Mouse (Mus musculus) Muller cell, postnatal 12 days (primary cell): ENCODE measurements at regions not wholly inside any gene's neighbourhood (a gene's known extent, or its start where the extent isn't known, plus 50 kb on each side); places are given as distances from the start of the nearest gene placed in this dataset.

Experiments
- DNase-seq: peaks from one replicate; pipeline ENCODE4 v3.0.0-alpha.2; 2015; ENCODE audit errors: inconsistent ontology term

DNA sequence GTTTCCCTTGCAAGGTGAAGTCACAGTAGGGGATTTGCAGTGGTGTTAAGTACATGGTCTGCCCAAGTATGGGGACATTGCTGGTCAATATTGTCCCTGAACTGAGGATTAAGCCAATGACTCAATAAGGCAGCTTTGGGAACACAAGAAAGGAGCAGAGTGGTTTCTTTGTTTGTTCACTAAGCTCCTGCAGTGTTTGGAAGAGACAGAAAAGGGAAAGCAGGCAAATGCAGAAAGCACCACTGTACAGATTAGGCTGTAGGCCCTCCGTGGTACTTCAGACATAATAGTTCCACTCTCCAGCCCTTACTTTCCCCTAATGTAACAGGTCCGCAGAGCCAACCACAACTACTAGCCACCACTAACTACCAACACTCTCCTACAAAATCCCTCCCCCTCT is 143.5 kb upstream of the Cpeb2 start:
- DNase-seq: no peak

DNA sequence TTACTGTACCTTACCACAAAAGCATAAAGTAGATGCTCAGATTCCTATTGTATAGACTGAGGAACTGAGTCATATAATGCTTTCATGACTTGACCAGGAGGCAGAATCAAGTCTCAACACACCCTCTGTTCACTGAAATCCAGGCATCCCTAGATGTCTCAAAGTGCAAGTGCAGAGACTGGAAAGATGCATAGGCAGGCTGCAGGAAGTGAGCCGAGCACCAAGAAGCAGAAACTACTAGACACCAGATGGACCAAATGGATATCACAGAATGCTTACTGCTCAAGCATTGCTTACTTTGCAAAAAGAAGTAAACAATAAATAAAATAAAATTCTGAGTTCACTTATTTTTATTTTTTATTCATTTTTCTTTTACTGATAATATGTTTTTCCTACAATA is 143.0 kb upstream of the Cpeb2 start:
- DNase-seq: no peak

DNA sequence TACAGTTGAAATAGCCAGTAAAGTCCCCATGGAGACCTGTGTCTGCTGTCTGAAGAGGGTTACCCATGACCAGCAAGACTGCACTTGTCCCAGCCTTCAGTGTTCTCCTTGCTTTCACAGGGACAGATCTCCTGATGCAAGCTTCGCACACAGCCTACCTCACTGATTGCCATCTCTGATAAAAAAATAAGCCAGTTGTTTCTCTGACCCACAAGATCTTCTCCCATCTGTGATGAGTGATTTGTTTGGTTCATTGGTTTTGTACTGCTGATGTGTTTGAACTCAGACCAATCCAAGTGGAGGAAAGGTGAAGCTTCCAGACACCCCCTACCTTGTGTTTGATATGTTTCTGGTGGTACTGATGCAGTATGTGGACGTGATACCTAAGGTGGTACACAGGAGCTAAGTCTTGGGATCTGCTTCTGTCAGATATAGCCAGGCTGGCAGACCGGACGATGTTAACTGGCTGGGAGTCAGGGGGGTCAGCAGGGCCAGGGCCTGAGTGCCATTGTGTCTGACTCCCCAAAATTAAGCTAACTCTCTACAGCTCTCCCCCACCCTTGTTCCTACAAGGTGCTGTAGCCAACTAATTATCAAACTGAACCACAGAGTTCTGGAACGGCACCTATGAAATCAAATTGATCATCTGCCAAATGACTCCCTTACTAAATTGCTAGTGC is 139.2 kb upstream of the Cpeb2 start:
- DNase-seq: no peak

DNA sequence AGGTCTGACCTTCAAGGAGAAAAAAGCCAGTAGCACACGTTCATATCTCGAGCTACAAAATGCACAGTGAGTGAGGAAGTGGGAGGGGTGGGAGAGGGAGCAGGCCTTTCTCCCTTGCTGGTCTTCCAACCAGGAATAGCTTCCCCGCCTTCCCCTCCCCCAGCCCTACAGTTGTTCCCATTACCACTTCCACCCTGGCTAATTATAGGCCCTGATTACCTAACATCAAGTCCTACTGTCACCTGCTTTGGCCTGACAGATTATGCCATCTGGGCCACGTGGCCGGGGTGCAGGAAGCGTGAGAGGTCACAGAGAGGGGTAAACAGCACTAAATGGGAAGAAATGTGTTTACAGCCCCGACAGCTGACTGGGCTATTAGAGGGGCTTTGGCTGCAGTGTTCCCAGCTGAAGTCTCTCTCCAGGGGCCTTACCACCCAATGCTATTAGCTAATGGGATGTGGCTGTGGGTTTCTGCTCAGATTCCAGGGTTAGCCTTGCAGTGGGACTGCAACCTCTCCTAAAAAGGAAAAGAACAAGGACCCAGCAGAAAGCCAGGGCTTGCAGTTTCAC is 138.6 kb upstream of the Cpeb2 start:
- DNase-seq: no peak

DNA sequence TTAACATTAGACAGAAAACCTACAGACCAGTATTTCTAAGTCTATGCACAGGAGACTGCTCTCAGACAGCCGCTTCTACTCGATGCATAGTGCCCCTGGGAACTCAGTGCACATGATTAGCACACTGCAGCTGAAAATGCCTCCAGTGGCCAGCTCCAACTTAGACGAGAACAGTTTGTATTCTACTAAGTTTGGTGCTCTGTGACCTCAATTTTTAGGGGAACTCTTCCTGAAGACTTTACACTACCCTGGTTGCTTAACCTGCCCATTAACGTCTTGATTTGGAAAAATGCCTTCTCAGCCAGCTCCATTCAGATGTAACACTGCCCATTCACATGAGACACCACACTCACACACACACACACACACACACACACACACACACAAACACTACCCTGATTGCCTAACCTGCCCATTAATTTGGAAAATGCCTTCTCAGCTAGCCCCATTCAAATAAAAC is 130.9 kb upstream of the Cpeb2 start:
- DNase-seq: no peak

DNA sequence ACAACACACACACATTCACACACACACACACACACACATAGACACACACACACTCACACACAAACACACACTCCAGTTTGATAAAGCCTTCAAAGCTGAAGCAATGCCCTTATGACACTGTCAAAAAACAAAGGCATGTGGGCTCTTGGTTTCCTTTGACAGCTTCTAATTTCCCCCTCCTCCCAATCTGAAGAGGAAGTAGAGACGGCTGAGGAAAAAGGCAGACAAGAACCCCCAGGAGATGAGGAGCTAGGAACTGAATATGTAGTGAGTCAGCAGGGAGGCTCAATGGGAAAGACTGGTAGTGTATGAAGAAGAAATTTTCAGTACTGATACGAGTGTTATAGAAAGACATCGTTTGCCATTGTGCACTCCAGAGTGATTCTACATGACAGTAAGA is 130.4 kb upstream of the Cpeb2 start:
- no peak for DNase-seq

DNA sequence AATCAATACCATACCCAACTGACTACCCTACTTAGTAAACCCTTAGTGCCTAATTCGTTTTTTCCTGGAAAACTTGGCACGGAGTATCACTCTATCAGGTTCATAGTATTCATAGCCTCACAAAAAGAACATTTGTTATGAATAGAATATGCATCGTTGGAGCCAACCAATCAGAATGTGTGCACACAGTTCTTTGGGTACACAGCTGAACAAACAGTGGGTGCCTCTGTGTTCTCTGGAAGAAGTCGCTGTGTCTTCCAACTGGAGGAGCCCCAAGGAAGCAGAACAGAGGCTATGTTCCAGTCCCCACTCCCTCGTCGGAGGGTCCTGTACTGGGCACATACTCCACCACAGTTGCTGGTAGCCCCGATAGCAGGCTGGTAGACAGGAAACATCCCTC is 129.2 kb upstream of the Cpeb2 start:
- no peak for DNase-seq

DNA sequence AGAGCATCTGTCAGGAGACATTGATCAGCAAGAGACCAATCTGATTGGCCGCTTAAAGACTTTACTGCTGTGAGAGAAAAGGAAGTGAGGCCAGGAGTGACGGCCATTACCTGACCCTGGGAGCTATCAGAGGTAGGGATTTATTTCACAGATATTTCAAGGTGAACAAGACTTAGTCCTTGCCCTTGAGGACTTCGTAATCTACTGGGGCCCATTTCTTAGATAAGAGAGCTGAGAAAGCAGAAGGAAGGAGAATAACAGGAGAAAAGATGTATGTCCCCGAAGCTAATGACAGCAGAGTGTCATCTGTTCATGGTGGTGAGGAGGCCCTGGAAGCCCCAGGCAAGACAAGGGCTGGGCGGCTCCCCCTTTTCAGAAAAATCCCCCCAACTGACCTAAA is 127.4 kb upstream of the Cpeb2 start:
- DNase-seq: no peak

DNA sequence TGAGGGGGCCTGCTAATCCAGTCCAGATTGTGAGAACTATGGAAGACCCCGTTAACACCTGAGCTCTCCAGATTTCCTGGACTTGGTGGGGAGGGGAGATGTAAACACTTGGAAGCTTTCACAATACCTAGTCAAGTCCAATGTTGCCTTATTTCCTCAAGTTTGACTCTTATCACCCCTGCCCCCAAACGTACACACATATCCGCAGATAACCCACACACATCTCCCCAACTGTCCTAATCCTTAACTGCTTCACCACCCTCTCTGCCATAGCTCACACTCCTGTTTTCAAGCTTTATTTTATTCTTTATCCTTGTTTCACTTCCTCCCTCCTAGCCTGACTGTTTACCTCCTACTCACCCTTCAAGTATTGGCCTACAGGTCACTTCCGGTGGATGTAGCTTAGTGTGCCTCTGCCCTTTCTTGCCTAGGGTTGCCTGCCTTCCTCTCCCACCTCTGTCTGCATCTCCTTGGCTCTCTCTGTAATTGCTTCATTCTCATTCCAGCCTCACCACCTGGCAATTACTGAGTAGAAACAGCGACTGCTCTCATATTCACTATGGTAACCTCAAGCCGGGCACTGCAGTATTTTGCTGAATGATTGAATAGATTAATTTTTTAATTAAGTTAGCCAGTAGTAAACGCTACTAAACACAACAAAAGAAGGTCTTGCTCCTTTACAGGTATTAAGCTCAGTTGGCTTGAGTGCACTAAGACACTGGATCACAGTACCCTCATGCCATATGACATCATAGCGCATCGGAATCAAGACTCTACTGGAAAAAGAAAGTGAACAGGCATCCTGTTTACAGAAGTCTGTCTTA is 125.3 kb upstream of the Cpeb2 start:
- DNase-seq: no peak

DNA sequence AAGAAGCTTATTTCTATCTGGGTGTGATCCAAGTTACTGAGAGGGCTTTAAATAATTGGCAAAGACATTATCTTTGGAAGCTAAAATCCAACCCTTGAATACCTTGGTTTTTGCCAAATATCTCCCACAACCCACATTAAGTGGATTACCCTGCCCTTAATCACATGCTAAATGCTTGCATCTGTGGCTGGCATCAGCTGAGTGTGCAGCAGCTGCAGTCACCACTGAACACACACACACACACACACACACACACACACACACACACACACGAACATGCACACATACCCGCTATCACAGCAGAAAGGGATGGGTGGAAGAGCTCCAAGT is 124.7 kb upstream of the Cpeb2 start:
- no peak for DNase-seq

DNA sequence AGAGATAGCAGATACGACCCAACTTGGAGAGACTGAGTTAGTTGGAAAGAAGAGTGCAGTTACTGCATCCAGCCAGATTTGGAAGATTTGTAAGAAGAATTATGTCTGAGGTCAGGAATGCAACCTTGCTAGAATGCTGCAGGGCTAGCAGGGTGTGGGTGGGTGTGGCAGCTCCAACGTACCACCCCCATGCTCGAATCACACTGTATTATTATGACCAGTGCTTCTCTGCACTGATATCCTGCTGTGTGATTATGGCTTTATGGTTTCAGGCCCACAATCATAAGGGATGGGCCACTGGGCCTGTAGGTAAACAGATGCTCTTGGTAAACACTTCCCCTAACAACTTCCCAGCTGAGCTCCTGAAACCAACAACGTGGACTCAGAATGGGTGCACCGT is 122.8 kb upstream of the Cpeb2 start:
- no peak for DNase-seq

DNA sequence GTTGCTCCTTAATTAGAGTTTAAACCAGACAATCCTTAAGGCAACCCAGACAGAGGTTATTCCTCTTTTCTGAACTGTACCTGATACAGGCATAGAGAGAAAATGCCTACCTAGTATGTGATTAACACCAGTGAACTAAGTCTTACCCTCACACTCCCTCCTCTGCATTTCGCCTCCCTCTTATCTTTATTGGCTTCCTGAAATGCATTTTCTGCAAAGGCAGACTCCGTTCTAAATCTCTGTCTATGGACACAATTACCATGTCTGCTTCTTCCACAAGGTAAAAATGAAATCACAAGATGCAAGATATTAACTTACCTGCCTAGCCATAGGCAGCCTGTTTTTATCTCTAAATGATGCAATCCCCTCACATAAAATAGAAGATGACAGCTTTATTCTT is 121.2 kb upstream of the Cpeb2 start:
- no peak for DNase-seq

DNA sequence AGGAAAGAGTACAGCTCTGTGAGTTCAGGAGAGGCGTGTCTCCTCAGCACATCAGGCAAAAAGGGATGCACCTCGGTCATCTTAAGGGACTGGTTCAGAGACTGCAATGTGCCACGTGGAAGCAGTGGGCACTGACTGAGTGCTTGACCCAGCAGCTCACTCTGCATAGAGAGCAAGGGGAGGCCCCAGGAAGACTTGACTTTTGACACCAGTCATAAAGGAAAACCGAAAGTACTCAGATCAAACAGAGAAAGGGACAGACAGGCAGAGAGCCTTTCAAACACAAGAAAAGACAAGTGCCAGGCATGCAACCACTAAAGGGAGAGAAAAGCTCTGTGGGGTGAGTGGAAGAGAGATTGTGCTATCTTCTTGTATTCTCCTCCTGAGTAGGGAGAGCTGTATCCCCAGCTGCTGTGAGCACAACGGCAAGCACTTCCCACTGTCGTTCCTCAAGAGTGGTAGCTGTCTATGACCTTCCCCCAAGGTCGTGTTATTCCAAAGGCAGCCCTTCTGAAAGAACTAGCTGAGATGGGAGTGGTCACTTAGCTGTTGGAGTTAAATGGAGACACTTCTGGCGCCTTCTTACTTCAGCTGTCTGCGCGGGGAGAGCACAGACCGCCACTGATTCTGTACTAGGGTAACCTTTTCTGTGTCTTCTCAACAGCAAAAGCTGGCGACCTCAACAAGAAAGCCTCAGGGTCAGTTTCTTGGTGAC is 119.4 kb upstream of the Cpeb2 start:
- no peak for DNase-seq

DNA sequence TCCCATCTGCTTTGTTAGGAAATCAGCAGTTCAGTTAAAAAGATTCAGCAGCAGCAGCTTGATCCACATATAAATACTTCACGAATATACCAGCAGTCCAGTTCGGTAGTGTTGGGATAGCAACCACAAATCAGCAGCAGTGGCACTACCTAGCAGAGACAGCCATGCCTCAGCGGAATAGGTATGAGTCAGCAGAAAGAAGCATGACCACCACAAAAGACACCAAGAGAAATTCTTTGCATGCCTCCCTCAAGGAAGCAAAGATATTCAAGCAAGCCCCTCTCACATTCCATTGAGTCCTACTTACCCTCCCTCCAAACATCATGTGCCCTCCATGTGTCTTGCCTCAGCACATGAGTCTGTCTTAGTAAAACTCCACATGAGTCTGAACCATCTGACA is 117.5 kb upstream of the Cpeb2 start:
- no peak for DNase-seq

DNA sequence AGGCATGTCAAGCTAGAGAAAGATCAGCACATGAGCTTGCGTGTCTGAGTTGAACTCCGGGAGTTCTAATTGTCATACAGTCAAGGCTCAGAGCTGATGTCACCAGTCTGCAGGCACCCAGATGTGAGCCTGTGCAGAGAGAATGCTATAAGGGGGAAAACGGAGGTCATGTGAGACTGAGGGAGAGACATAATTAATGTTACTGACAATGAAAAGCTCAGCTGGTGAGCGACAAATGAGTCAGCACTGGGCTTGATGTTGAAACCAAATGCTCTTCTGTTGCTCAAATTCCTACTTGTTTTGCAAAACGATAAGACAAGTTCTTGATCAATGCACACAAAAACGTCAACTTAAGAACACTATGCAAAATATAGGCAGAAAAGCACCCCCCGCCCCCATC is 116.1 kb upstream of the Cpeb2 start:
- DNase-seq: peak; percentile 62

DNA sequence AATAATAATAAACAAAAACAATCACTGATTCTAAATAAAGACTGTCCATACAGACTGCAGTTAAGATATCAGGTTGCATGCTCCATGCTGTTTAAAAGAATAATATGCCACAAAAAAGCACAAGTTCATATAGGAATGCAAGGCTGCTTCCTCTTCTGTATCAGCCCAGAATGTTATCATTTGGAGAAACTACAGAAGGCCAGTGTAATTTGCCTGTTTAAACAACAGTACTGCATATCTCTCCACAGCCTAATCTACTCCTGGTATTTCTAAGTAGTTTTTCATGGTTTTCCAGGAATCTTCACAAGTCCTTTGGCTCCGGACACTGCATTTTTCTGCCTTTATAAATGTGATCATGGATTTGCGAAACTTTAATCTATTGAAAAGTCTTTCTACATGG is 111.9 kb upstream of the Cpeb2 start:
- no peak for DNase-seq

DNA sequence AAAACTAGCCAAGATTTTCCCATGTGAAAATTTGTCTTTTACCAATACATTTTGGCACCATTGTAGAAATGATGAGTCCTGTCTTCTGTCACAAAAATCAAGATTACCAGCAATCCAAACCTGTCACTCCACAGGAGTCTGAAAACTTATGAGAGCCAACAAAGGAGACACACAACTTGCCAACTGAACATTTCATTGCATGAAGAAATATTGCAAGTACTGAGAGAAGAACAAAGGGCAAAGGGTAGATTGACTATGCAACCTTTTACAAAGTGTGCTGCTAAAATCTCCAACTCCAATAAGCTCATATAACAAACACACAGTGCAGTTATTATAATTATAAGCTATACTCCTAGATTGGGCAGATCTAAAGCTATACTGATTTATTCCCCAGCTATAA is 108.7 kb upstream of the Cpeb2 start:
- DNase-seq: no peak

DNA sequence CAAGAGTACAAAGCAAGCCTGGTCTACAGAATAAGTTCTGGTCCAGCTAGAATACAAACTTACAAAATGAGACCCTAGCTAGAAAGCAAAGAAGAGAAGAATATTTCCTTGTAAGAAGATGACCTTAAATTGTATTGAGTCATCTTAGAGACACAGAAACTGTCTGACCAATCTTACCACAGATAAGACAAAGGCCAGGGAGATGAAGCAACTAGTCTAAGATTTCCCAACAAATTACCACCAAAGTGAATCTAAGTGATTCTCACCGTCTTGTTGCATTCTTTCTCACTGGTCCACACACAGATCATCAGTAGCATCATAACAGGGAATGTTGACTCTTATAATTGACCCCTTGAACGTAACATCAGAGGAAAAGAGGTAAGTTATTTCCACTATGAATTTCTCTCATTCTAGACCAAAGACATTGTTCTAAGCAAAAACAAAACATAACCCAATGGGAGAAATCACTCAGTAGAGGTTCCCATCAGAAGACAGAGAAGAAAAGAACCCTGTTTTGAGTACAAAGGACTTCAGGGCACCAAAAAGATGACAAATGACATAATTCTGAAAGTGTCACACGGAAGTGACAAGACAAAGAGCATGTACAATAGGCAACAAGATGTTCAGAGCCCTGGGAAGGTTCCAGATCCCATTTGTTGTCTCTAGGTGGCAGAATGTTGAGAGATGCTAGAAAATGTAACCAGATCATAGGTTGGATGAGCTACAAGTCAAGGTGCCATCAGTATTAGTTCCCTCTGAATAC is 107.0 kb upstream of the Cpeb2 start:
- no peak for DNase-seq

DNA sequence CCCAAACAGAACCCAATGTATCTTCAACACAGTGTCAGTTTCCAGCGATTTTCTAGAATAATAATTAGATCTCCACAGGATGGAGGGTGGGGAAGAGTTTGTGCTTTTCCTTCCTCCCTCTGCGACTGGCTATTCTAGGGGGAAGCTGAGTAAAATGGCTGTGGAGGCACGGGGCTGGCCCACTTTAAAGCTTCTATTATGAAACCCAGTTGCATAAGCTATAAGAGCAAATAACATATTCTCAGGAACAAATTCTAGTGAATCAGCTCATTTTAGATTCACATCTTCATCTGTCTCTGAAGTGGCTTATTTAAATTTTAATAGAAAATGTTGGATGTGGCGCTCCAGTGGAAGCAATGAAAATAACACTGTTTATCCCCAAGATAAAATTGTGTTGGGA is 102.6 kb upstream of the Cpeb2 start:
- DNase-seq: no peak

DNA sequence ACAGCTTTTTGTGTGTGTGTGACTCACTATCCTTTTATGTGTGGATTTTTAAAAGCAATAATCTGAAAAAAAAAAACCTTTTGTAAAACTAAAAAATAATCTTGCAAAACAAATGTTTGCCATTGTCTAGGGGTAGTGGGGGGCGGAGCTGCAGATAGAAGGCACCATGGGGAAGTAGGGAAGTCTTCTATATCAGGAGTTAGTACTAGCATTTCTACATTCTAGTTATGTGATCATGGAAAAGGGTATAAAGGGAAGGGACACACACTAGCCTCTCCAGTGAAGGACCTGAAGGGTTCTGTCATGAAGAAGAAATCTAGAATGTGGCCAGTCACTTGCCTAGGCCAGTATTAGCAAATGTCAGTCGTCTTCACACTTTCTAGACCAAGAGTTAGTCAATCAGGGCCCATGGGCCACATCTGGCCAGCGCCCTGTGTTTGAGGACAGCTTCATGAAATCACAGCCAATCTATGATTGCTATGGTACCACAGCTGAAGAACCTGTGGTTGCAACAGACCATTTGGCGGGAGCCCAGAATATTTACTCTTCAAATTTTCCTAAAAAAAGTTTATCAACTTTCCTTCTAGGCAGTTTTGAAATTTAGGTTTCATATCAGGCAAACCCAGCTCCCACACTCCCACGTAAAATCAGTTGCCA is 101.9 kb upstream of the Cpeb2 start:
- DNase-seq: no peak

DNA sequence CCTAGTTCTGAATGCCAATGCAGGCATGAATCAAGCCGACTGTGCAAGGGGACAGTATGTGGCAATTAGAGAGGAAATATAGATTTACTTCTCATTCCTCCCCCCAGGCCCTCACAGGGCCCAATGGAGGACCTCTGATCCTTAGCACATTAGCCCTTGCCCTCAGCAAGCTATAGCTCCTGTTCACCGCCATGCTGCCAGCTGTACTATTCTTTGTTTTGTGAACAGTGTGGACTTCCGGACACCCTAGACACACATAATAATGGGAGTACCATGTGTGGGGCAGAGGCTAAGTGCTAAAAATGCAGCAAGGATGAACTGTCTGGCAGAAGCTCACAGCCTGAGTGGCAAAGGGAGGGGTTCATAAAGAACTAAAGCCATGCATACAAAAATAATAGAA is 99.3 kb upstream of the Cpeb2 start:
- no peak for DNase-seq
